Mouse (Mus musculus) 3T3-L1 (cell line): ENCODE data around the gene Cptp.
A peak's percentile ranks its signal among the peaks of the same experiment; 100 is the strongest.

Experiments
- DNase-seq: peaks from one replicate; pipeline ENCODE4 v3.0.0-alpha.2; 2015; ENCODE audit warnings: low read depth, low spot score

The Cptp gene

GRCm38 (mm10) chr4:155869317-155870033 is at the start of gene Cptp, which contains the start of gene Ints11:
Gene Cptp (minus strand): TSS chr4:155869440.
Gene Ints11 (plus strand): TSS chr4:155869546.
- DNase-seq = peak; percentile 93

- DNase-seq = no peak
Observed at GRCm38 (mm10) chr4:155908751-155909150, 39.5 kb upstream of the Cptp start.

- DNase-seq = no peak
Observed at GRCm38 (mm10) chr4:155908281-155908680, 39.0 kb upstream of the Cptp start.

GRCm38 (mm10) chr4:155907003-155907402 is 37.8 kb upstream of the Cptp start:
- DNase-seq = no peak

- DNase-seq = no peak
Observed at GRCm38 (mm10) chr4:155906125-155906524, 36.9 kb upstream of the Cptp start.

- no peak for DNase-seq
Observed at GRCm38 (mm10) chr4:155905634-155906033, 36.4 kb upstream of the Cptp start.

GRCm38 (mm10) chr4:155904318-155905102 is 35.3 kb upstream of the Cptp start:
- peak; percentile 49 for DNase-seq

- no peak for DNase-seq
Observed at GRCm38 (mm10) chr4:155903246-155903645, 34.0 kb upstream of the Cptp start.

GRCm38 (mm10) chr4:155901205-155901604 is 32.0 kb upstream of the Cptp start:
- no peak for DNase-seq

- no peak for DNase-seq
Observed at GRCm38 (mm10) chr4:155899355-155899754, 30.1 kb upstream of the Cptp start.

GRCm38 (mm10) chr4:155898318-155898717 is 29.1 kb upstream of the Cptp start:
- DNase-seq = peak; percentile 10

GRCm38 (mm10) chr4:155896461-155896860 is 27.2 kb upstream of the Cptp start:
- no peak for DNase-seq

GRCm38 (mm10) chr4:155895826-155896225 is 26.6 kb upstream of the Cptp start:
- no peak for DNase-seq

- DNase-seq = peak; percentile 54
Observed at GRCm38 (mm10) chr4:155895216-155895615, 26.0 kb upstream of the Cptp start.

GRCm38 (mm10) chr4:155894311-155894881 is 25.2 kb upstream of the Cptp start:
- peak; percentile 81 for DNase-seq

- peak; percentile 16 for DNase-seq
Observed at GRCm38 (mm10) chr4:155893212-155893690, 24.0 kb upstream of the Cptp start.

GRCm38 (mm10) chr4:155892438-155893211 is 23.4 kb upstream of the Cptp start:
- peak; percentile 50 for DNase-seq

- peak; percentile 62 for DNase-seq
Observed at GRCm38 (mm10) chr4:155892017-155892416, 22.8 kb upstream of the Cptp start.

- DNase-seq = peak; percentile 87
Observed at GRCm38 (mm10) chr4:155891551-155892001, 22.3 kb upstream of the Cptp start, which contains the start of the genes Pusl1 and Acap3. Gene Pusl1 (minus strand): TSS chr4:155891781. Gene Acap3 (plus strand): TSS chr4:155891822.

GRCm38 (mm10) chr4:155891011-155891471 is 21.8 kb upstream of the Cptp start:
- peak; percentile 18 for DNase-seq

- no peak for DNase-seq
Observed at GRCm38 (mm10) chr4:155889316-155889715, 20.1 kb upstream of the Cptp start.
